Mouse (Mus musculus): ENCODE measurements at regions not wholly inside any gene's neighbourhood (a gene's known extent, or its start where the extent isn't known, plus 50 kb on each side); places are given as distances from the start of the nearest gene placed in this dataset.

- DNase-seq (ENCODE audit: low read depth, low spot score) = no peak
These were observed 264.3 kb downstream of the Spry2 start for GRCm38 (mm10) chr14:105632335-105632734.

DNA sequence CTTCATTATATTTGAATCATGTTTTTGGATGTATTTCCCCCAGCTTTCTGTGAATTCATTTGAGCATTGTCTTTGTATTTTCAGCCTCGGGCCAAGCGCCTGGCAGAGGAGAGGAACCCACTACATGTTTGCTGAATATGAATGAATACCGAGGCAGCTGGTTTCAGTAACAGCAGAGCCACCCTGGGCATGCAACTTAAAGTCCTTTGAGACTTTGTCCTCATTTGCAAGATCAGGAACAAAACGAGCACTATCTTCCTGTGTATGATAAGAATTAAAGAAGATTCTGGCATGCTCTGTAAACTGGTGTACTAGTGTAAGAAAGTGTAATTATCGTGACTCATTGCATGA, 265.0 kb downstream of the Spry2 start:
- no peak for DNase-seq (ENCODE audit: low read depth, low spot score)

- no peak for DNase-seq (ENCODE audit: low read depth, low spot score)
These were observed 265.5 kb downstream of the Spry2 start for GRCm38 (mm10) chr14:105630867-105631680.

GRCm38 (mm10) chr14:105630444-105630843, 266.2 kb downstream of the Spry2 start:
- DNase-seq (ENCODE audit: low read depth, low spot score) = no peak

DNA sequence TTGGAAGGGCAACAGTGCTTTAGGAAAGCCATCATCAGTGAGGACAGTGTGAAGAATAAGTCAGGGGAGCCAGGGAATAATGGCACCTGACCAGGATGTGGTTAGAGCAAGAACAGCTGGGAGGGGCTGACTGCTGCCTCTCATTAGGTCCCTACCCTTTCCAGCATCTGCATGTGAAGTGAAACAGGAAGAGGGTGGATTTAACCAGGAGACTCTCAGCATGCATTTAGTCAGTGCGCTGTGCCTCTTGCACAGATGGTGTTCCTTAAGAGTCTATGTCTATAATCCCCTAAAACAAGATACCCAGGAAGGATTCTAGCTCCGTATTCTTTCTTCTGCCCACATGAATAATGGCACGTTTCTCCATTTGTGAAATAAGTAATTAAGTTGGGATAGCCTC, 267.9 kb downstream of the Spry2 start:
- peak; percentile 84 for DNase-seq (ENCODE audit: low read depth, low spot score)

DNA sequence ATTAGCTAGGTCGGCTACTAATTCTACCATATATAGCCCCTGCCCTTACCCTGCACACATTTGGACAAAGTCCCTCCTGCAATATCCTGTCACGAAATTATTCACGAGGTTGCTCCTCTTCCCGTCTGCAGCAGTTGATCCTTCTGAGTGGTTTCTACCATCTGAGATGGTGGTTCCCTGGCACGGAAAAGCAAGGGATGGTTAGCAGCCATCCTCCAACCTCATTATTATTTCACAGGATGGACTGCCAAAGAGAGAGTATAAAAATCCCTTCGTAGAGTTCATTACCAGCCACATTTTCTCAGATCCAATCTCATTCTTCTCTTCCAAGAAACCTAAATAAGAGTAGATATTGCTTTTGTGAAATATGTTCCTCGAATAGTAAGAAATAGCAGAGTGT, 272.2 kb downstream of the Spry2 start:
- no peak for DNase-seq (ENCODE audit: low read depth, low spot score)

DNA sequence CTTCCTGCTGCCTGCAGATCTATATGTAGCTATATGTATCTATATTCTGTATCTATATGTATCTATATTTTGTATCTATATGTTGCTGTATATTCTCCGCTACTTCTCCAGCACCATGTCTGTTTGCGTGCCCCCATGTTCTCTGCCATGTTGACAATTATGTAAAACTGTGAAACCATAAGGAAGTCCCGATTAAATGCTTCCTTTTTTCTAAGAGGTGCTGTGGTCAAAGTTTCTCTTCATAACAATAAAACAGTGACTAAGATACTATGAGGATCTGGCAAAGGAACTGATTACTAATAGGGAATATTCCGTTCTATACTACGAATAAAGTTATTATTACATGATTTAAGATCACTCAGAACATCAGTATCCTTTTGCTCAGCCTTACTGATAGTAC, 274.5 kb downstream of the Spry2 start:
- DNase-seq (ENCODE audit: low read depth, low spot score) = no peak

DNA sequence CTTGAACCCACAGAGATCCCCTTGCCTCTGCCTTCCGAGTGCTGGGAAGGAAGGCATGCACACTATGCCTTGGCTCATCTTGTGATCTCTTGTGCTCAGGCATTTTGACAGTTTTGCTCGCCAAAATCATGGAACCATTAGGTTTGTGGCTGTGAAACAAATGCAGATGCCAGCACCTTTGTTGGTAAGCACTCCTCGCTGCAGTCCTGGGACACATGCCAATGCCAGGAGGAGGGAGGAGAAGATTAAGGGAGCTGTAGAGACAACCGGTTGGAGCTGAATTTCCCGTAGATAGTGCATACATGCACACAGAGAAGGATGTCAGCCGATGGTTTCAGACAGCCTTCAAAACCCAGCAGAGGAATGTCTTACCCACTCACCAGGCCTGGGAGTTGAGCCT, 275.5 kb downstream of the Spry2 start:
- DNase-seq (ENCODE audit: low read depth, low spot score) = no peak

- DNase-seq (ENCODE audit: low read depth, low spot score) = no peak
These were observed 277.2 kb downstream of the Spry2 start for GRCm38 (mm10) chr14:105619449-105619848.

- no peak for DNase-seq (ENCODE audit: low read depth, low spot score)
These were observed 280.9 kb downstream of the Spry2 start for GRCm38 (mm10) chr14:105615766-105616165.

DNA sequence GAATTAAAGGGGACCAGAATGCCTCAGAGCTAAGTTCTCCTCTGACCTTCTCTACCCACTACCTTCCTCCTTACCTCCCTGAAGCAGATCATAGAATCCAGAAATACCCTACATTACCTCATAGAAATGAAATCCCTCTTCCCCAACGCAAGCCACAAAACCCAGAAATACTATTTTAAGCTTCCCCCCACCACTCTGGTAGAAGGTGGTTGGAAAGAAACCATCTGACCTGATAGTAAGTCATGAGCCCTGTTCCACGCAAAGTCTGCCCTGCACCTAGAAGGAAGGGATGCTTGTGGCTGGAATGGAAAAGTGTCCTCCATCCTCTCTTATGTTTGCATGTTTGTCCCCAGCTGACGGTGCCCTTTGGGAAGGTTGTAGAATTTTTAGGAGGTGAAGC, 283.8 kb downstream of the Spry2 start:
- no peak for DNase-seq (ENCODE audit: low read depth, low spot score)

- DNase-seq (ENCODE audit: low read depth, low spot score) = no peak
These were observed 287.8 kb downstream of the Spry2 start for GRCm38 (mm10) chr14:105608804-105609203.

GRCm38 (mm10) chr14:105606551-105606950, 290.1 kb downstream of the Spry2 start:
- no peak for DNase-seq (ENCODE audit: low read depth, low spot score)

DNA sequence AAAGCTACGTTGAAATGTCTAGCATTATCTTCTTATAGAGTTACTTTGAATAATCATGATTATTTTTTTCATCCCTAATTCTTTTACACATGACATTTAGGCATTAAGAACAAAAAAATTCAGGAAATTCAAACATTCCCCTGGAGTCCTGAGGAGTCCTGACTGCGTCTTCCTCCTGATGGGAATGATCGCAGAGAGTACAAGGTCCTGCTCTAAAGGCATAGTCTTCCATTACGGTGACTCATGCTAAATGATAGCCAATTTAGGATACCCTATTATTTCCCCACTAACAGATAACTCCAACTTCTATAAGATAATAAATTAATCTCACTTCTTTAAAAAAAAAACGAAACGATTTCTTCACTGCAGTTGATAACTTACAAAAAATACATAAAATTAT, 292.2 kb downstream of the Spry2 start:
- no peak for DNase-seq (ENCODE audit: low read depth, low spot score)

DNA sequence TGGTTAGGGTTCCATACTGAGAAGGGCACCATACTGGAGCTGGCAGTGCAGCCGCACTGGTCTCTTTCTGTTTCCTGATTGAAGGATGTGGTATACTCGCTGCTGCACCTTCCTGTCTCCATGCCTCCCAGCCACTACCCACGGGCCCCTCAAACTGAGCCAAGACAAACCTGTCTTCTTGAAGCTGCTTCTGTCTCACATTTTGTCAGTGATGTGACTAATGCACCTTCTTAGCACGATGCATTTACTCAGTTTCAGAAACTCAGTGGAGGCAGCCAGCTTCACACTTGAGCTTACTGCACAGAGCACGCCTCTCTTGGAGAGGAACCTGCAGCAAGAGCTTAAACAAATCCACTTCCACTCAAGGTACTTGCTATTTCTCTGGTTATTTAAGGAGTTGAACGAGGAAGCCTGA, 293.6 kb downstream of the Spry2 start:
- DNase-seq (ENCODE audit: low read depth, low spot score) = no peak

DNA sequence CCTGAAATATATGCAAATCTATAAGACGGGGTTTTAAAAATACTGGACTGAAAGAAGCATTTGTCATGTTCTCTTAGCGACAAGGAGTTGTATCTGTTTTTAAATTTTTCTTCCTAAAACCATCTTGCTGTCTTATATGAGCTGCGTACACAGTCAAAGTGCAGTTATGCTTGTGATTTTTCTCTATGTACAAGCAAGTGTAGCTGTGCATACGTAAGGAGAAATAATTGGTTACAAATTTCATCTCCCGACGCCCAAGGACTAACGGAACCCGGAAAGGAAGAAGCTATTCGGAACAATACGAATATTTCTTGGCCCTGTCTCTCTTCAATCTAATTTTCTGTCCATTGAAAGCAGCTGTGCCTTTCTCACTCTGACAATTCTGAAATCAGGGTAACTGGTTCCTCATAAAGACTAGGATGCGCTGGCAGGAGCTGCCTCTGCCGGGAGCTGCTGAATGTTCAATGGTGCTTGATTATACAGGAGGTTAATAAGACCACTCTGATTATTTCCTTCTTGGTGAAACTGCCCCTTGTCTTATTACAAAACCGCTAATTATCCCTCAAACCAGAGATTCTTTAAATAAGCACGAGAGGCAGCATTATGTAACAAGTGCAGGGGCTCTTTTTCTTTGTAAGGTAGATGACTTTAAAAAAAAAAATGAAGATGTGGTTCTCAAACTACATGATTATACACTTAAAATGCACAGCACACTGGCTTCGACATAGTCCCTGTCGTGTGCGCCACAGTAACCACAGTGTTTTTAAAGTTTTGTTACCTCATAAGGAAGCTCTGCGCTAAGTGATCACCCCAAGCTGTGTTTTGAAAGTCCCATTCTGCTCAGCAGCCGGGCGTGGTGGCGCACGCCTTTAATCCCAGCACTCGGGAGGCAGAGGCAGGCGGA, 296.8 kb downstream of the Spry2 start:
- DNase-seq (ENCODE audit: low read depth, low spot score) = no peak

DNA sequence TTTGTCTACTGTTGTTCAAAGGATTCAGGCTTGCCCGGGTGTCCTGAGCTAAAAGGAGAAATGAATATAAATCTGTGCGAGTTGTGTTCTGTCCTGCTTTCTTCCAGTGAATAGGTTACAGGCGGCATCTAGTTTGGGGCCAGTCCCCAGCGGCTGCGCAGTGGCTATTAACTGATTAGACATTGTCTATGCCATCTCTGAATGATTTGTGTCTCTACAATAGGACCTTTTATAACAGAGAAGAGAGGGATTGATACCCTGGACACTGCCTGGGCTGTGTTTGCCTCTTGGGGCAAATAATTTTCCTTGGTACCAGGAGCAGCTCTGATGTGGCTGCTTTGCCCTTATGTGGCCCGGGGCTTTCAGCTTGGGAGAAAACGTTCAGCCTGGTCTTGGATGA, 306.9 kb downstream of the Spry2 start:
- DNase-seq (ENCODE audit: low read depth, low spot score) = no peak

- peak; percentile 13 for DNase-seq (ENCODE audit: low read depth, low spot score)
These were observed 307.4 kb downstream of the Spry2 start for GRCm38 (mm10) chr14:105589261-105589660.

DNA sequence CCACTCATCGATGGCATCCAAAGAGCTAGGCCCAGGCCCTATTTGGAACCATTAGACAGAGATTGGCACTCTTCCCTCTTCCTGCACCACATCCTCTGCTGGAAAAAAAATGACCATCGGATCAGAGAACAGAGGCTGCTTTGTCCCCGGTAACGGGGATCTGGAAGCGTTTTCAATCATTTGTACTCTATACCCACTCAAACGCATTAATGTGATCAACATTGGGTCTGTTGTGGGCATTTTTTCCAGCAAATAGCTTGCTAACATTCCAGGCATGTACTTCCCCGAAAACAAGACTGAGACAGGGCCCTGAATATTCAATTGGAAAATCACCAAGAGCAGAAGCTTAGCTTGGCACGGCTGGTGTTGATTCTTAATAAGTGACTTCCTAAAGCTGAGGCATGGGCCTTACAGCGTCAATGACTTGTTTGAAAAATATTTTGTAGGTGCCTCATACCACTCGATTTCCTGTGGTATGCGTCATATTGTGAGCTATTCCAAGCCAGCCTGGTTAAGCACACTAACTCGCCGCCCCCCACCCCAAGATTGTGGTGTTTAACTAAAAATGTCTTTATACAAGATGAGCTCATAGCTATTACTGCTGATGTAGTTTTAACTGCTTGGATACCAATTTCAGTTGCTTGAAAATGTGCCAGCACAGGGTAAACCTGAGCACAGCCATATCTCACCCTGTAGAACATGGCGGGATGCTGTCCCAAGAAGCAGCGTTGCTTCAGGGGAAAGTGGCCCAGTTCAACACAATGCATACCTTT, 308.0 kb downstream of the Spry2 start:
- DNase-seq (ENCODE audit: low read depth, low spot score) = no peak

DNA sequence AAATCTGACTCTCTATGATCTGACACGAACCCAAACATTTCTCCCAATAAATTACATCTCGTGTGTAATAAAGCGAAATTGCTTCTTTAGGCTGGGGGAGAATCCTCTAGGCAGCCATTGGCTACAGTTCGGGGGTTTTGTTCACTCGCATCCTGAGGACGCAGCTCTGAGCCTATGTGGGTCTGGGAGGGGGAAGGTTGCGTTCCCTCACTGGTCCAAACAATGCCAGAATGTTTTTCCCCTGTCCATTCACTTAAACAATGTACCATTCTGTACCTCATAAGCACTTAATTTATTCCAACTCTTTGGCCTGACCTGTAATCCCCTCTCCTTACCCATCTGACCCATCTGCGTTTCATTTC, 308.6 kb downstream of the Spry2 start:
- no peak for DNase-seq (ENCODE audit: low read depth, low spot score)

DNA sequence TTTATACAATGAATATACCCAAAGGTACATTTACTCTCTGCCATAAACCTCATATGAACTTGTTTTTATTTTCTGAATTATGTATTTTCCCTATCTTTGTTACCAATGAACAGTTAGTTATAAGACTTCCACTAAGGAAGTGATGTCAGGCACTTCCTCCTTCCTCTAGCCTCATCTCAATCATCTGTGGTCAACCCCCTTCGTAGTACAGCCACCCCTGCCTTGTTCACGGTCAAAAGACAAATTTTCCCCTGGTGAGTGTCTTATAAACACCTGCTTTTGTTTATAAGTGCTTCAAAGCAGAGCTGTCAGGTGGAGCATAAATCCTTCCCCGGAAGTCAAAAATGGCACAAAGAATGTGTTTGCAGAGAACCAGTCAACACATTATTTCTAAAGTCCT, 312.0 kb downstream of the Spry2 start:
- no peak for DNase-seq (ENCODE audit: low read depth, low spot score)

DNA sequence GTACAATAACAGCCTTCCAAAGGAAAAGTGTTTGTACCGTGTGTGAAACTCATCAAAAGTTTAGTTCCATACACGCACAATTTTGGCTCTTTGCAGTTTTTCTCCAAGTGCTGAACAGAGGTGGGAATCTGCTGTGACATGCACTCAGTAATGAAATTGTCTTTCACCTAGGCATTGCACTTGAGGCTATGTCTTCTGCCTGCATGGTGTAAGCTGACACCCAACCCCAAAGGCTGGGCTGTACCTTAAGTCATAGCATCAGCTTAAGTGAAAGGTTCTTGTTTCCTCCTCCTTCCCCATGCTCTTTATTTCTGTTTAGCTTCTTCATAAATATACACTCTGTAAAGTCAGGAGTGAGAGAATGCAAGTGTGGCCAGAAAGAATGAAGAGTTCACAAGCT, 313.1 kb downstream of the Spry2 start:
- no peak for DNase-seq (ENCODE audit: low read depth, low spot score)

Data from R1 (cell line).